Comparison of ENCODE assay signal across 26 mouse cellular contexts in the genomic region with DNA sequence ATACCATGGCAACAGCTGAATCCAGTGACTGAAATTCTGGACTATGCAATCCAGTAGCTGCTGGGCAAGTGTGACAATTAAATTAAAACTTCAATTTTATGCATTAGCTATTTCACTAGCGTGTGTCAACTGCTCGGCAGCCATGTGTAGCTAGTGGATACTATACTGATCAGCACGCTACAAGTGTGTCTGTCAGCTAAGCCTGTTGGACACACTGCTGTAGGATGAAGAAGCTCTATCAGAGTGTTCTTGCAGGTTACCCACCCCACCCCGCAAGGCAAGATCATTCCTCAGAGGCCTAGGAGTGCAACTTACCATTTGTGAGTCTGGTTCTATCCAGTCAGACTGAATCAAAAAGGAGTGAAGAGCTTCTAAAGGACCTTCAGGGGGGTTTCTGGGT.
"Had no signal": no experiment of that assay in that cellular context is flagged by ENCODE, and none has a peak within 500 bp of the region (broad histone marks: within the 10 kb centered on the region; RNA-seq: fewer than 3 reads in every experiment).

No protein-coding gene starts in this region.

- DNase-seq: forebrain, postnatal 0 days; gastrocnemius, adult 2 months; gastrocnemius, postnatal 10 days; gastrocnemius, postnatal 25 days; heart, adult 18-20 months; heart, postnatal 14 days; heart, postnatal 36 days; kidney, adult 11 months; kidney, adult 2 months; kidney, adult 9 months; kidney, postnatal 10 days; kidney, postnatal 25 days; kidney, postnatal 4 days; layer of hippocampus, adult 9-11 months; layer of hippocampus, postnatal 36 days; left cerebral cortex, postnatal 4 days; liver had no signal

- H3K4me1 ChIP-seq: hindbrain, embryonic 15.5 days had no signal

- H3K27ac ChIP-seq: gastrocnemius, adult 2 months; heart, embryonic 10.5 days; hindbrain, embryonic 13.5 days; hindbrain, embryonic 15.5 days; hindbrain, postnatal 0 days; kidney, embryonic 15.5 days; limb, embryonic 12.5 days had no signal

- H3K36me3 ChIP-seq: heart, embryonic 10.5 days; heart, embryonic 12.5 days; kidney, embryonic 15.5 days; limb, embryonic 12.5 days had no signal

- H3K27me3 ChIP-seq: heart, embryonic 12.5 days; hindbrain, embryonic 13.5 days; hindbrain, embryonic 15.5 days; kidney, embryonic 15.5 days; limb, embryonic 12.5 days had no signal

- H3K4me3 ChIP-seq: gastrocnemius, adult 2 months; heart, embryonic 10.5 days; heart, embryonic 12.5 days; hindbrain, embryonic 13.5 days; hindbrain, embryonic 15.5 days; kidney, embryonic 15.5 days; limb, embryonic 12.5 days had no signal

- H3K4me2 ChIP-seq: heart, embryonic 12.5 days; hindbrain, embryonic 13.5 days; hindbrain, embryonic 15.5 days; kidney, embryonic 15.5 days; limb, embryonic 12.5 days; liver, embryonic 11.5 days had no signal

- H3K9me3 ChIP-seq: heart, embryonic 10.5 days; heart, embryonic 12.5 days; hindbrain, embryonic 13.5 days; hindbrain, embryonic 15.5 days; kidney, embryonic 15.5 days; limb, embryonic 12.5 days had no signal

- H3K9ac ChIP-seq: forebrain, postnatal 0 days; heart, embryonic 12.5 days; hindbrain, embryonic 13.5 days; hindbrain, embryonic 15.5 days; kidney, embryonic 15.5 days; limb, embryonic 12.5 days had no signal

- ATAC-seq: forebrain, postnatal 0 days; intestine, embryonic 16.5 days had no signal
